Mouse (Mus musculus): Measurements from ENCODE around the gene Elmo2. TPM values are rescaled to one million over a fixed set of nuclear protein-coding genes. Genes with fewer than 3 reads are reported as not detected.

The Elmo2 gene
- polyA plus RNA-seq, 1 experiment from 2014 or later: 82.3 TPM

GRCm38 (mm10) chr2:165287202-165287984, 38.9 kb downstream of the Elmo2 start, which contains the start of gene Slc35c2:
Slc35c2 (minus strand) TSS chr2:165287869.
- ATAC-seq (replicated peaks; ENCODE audit: low FRiP score): peak; percentile 94
- H3K4me1 ChIP-seq: peaks cover 28% of the 10 kb centered on the region
- peak within 1 kb of the TSS; percentile 69 for H3K27ac ChIP-seq
- H3K36me3 ChIP-seq: peaks cover 40% of the 10 kb centered on the region
- H3K4me3 ChIP-seq (replicated peaks): peak within 1 kb of the TSS; percentile 84
- H3K9ac ChIP-seq: peak within 1 kb of the TSS; percentile 67
- H3K4me2 ChIP-seq: peak within 1 kb of the TSS; percentile 94
- H3K27me3 ChIP-seq: no peaks in the 10 kb centered on the region
- WGBS: under 1% methylated on average over 49 of the region's 49 CpGs
- no peaks in the 10 kb centered on the region for H3K9me3 ChIP-seq (replicated peaks)

DNA sequence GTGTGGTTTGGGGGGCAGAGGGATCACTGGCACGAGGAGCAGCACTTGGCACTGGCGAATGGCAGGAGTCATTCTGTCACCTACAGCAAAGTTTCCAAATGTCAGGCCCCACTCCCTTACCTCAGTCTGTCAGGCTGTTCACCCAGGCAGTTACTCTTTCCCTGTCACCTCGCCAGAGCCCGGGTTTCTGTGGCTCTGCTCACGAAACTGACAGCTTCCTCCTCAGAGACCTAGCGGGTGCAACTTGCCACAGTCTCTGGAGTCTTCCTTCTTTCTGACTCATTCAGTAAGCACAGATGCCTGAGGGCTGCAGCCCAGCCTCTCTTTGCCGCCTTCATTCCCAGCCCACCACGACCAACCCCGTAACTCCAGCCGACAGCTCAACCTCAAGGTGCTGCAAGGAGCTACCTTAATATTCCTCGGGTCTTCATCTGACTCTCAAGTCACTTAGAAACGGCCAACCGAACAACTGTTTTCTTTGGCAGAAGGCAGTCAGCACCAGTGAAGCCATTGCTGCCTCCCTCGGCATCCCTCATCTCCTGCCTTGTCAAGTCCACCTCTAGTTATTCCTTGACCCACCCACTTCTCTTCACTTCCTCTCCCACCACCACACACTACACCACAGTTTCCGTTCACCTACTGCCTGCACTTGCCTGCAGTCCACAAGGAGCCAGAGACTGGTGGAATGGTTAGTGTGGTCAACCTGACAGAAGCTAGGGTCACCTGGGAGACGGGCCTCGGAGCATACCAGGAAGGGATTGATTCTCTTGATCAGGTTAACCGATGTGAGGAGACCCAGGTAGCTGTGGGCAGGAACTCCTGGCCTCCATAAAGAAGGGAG, 39.7 kb downstream of the Elmo2 start:
- Histone ChIP-seq H3K27me3 (no peaks in the 10 kb centered on the region), H3K36me3 (peaks cover 33% of the 10 kb centered on the region), H3K4me3 (replicated peaks) (peak overlapping the region; percentile 84), H3K9me3 (replicated peaks) (no peaks in the 10 kb centered on the region), H3K9ac (peak overlapping the region; percentile 67), H3K4me1 (peaks cover 32% of the 10 kb centered on the region), H3K4me2 (peak overlapping the region; percentile 94), H3K27ac (peak overlapping the region; percentile 69; the same call in 1 of the 2 replicates)
- 46% methylated on average over 18 of the region's 18 CpGs for WGBS
- no peak for ATAC-seq (replicated peaks; ENCODE audit: low FRiP score)

DNA sequence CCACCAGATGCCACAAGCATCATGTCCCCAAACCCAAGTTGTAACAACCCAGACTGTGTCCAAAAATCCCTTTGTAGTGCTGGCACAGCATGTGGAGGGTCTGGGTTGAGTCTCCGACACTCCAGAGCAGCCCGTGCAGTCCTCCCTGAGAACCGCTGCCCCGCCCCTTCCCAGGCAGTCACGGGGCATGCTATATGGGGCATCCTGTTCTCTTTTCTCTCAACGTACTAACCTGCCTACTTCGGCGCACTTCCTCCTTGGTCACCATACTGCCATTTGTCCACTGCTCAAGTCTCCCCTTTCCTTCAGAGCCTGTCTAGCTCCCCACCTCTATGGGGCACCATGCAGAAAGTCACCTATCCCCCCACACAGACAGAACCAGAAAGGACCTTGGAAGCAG, 40.7 kb downstream of the Elmo2 start:
- Histone ChIP-seq H3K27me3 (no peaks in the 10 kb centered on the region), H3K36me3 (peaks cover 30% of the 10 kb centered on the region), H3K27ac (no peak overlapping the region), H3K9ac (no peak overlapping the region), H3K4me2 (no peak overlapping the region), H3K4me3 (replicated peaks) (no peak overlapping the region), H3K9me3 (replicated peaks) (no peaks in the 10 kb centered on the region), H3K4me1 (peaks cover 32% of the 10 kb centered on the region)
- 81% methylated on average over 8 of the region's 8 CpGs for WGBS
- ATAC-seq (replicated peaks; ENCODE audit: low FRiP score): no peak

DNA sequence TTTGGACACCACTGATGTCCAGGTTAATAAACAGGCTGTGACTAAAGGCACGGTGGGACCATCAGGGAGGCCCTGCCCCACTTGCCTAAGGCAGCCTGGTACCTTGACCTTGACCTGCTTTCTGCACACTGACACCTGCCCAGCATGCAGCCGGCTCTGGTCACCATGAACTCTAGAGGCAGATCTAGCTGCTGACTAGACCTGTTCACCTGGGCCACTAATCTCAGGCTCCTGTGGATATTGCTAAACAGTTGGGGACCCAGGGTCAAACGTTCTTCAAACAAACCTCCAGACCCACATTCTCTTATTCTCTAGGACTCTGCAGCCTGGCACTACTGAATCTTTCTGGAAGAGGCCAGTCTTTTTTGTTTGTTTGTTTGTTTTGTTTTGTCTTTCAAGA, 41.2 kb downstream of the Elmo2 start:
- Histone ChIP-seq H3K9me3 (replicated peaks) (no peaks in the 10 kb centered on the region), H3K27ac (no peak overlapping the region), H3K9ac (no peak overlapping the region), H3K4me3 (replicated peaks) (no peak overlapping the region), H3K4me1 (peaks cover 32% of the 10 kb centered on the region), H3K27me3 (no peaks in the 10 kb centered on the region), H3K4me2 (no peak overlapping the region), H3K36me3 (peaks cover 30% of the 10 kb centered on the region)
- 73% methylated on average over 3 of the region's 3 CpGs for WGBS
- no peak for ATAC-seq (replicated peaks; ENCODE audit: low FRiP score)

- Histone ChIP-seq H3K27me3 (no peaks in the 10 kb centered on the region), H3K36me3 (peaks cover 24% of the 10 kb centered on the region), H3K4me3 (replicated peaks) (no peak overlapping the region), H3K9me3 (replicated peaks) (no peaks in the 10 kb centered on the region), H3K4me2 (no peak overlapping the region), H3K9ac (no peak overlapping the region), H3K27ac (no peak overlapping the region), H3K4me1 (peaks cover 32% of the 10 kb centered on the region)
- 87% methylated on average over 7 of the region's 7 CpGs for WGBS
- no peak for ATAC-seq (replicated peaks; ENCODE audit: low FRiP score)
Observed at GRCm38 (mm10) chr2:165284377-165284776, 41.9 kb downstream of the Elmo2 start.

DNA sequence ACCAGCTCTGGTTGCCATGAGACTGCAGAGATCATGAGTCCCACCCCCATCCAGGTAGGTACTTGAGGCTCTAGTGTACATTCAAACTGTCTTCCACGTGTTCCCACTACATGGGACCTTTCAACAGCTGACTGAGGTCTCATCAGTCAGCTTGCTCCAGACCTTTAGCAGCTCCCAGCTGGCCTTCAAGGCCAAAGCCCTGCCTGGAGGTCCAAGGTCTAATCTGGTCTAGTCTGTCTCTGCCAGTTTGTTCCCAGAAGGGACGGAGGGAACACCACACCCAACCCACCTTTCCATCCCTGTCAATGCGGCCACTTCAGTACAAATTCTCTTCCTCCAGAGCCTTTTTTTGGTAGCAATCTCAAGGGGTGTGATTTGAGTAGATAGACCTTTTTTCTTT, 42.6 kb downstream of the Elmo2 start:
- H3K27me3 ChIP-seq: no peaks in the 10 kb centered on the region
- peaks cover 22% of the 10 kb centered on the region for H3K36me3 ChIP-seq
- WGBS: 86% methylated on average over 3 of the region's 3 CpGs
- no peak overlapping the region for H3K9ac ChIP-seq
- H3K9me3 ChIP-seq (replicated peaks): no peaks in the 10 kb centered on the region
- H3K4me1 ChIP-seq: peaks cover 31% of the 10 kb centered on the region
- no peak overlapping the region for H3K4me3 ChIP-seq (replicated peaks)
- no peak for ATAC-seq (replicated peaks; ENCODE audit: low FRiP score)
- H3K4me2 ChIP-seq: no peak overlapping the region
- H3K27ac ChIP-seq: no peak overlapping the region

DNA sequence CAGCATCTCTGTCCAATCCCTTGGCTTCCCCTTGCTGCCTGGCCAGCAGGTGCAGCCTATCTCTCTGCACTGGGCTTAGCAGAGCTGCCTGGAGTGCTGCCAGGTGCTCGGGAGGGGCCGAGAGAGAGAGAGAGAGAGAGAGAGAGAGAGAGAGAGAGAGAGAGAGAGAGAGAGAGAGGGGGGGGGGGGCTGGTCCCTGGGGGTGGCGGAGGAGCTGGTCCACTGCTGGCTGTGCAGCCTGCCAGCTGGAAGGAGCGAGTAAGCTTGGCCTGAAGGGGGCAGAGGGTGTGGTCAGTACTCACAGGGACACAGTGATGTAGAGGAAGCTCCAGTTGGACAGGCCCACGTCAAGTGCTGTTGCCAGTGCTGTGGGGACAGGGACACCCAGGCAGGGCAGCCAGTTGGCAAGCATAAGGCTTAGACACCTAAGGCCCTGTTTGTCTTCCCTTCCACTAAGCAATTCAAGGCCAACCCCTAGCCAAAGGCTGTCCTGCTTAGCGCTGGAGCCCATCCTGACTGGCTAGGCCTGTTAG, 44.4 kb downstream of the Elmo2 start:
- Histone ChIP-seq H3K4me3 (replicated peaks) (no peak overlapping the region), H3K9me3 (replicated peaks) (no peaks in the 10 kb centered on the region), H3K36me3 (peaks cover 37% of the 10 kb centered on the region), H3K9ac (no peak overlapping the region), H3K4me1 (peaks cover 18% of the 10 kb centered on the region), H3K4me2 (no peak overlapping the region), H3K27ac (no peak overlapping the region), H3K27me3 (no peaks in the 10 kb centered on the region)
- WGBS: 50% methylated on average over 3 of the region's 6 CpGs
- ATAC-seq (replicated peaks; ENCODE audit: low FRiP score): no peak

GRCm38 (mm10) chr2:165279351-165279750, 46.9 kb downstream of the Elmo2 start:
- Histone ChIP-seq H3K4me2 (no peak overlapping the region), H3K36me3 (peaks cover 43% of the 10 kb centered on the region), H3K27ac (no peak overlapping the region), H3K4me3 (replicated peaks) (no peak overlapping the region), H3K27me3 (peaks cover 7% of the 10 kb centered on the region), H3K4me1 (peaks cover 20% of the 10 kb centered on the region), H3K9me3 (replicated peaks) (no peaks in the 10 kb centered on the region), H3K9ac (no peak overlapping the region)
- no peak for ATAC-seq (replicated peaks; ENCODE audit: low FRiP score)
- 61% methylated on average over 10 of the region's 10 CpGs for WGBS

- Histone ChIP-seq H3K9ac (no peak overlapping the region), H3K4me2 (no peak overlapping the region), H3K4me3 (replicated peaks) (no peak overlapping the region), H3K4me1 (peaks cover 21% of the 10 kb centered on the region), H3K36me3 (peaks cover 34% of the 10 kb centered on the region), H3K27me3 (peaks cover 14% of the 10 kb centered on the region), H3K9me3 (replicated peaks) (no peaks in the 10 kb centered on the region), H3K27ac (no peak overlapping the region)
- ATAC-seq (replicated peaks; ENCODE audit: low FRiP score): no peak
- 88% methylated on average over 5 of the region's 5 CpGs for WGBS
Observed at GRCm38 (mm10) chr2:165277188-165277740, 49.0 kb downstream of the Elmo2 start.

GRCm38 (mm10) chr2:165275824-165276223, 50.5 kb downstream of the Elmo2 start:
- H3K4me3 ChIP-seq (replicated peaks): no peak overlapping the region
- no peaks in the 10 kb centered on the region for H3K9me3 ChIP-seq (replicated peaks)
- peaks cover 28% of the 10 kb centered on the region for H3K36me3 ChIP-seq
- WGBS: 19% methylated on average over 8 of the region's 8 CpGs
- H3K9ac ChIP-seq: no peak overlapping the region
- H3K4me1 ChIP-seq: peaks cover 29% of the 10 kb centered on the region
- peaks cover 17% of the 10 kb centered on the region for H3K27me3 ChIP-seq
- H3K27ac ChIP-seq: no peak overlapping the region
- H3K4me2 ChIP-seq: no peak overlapping the region
- ATAC-seq (replicated peaks; ENCODE audit: low FRiP score): peak; percentile 65

DNA sequence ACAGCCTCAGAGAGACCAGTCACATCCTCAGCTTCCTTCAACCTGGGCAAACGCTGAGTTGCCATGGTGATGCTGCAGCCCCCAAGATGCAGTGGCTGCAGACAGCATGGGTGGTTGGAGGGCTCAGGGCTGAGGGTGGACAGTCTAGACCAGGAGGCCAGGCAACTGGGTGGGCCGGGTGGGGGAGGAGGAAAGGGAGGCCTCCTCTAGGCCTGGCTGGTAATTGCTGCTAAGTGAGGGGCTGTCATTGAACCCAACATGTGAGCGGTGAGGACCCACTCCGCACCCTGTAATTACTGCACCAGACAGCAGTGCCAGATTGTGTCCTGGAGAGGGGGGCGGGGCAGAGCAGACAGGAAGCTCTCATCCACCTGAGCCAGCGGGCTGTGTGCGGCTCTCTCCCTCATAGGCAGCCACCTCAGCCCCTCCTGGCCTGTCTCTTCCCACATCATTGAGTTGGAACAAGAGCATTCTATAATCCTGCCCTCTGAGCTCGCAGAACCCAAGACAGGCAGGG, 51.1 kb downstream of the Elmo2 start:
- Histone ChIP-seq H3K4me2 (no peak overlapping the region), H3K9ac (no peak overlapping the region), H3K27ac (no peak overlapping the region), H3K9me3 (replicated peaks) (no peaks in the 10 kb centered on the region), H3K4me3 (replicated peaks) (no peak overlapping the region), H3K27me3 (peaks cover 17% of the 10 kb centered on the region), H3K36me3 (peaks cover 23% of the 10 kb centered on the region), H3K4me1 (peaks cover 34% of the 10 kb centered on the region)
- peak; percentile 62 for ATAC-seq (replicated peaks; ENCODE audit: low FRiP score)
- WGBS: 14% methylated on average over 8 of the region's 8 CpGs
